Mouse (Mus musculus): ENCODE results near the gene Tfe3. TPM values are rescaled to one million over a fixed set of nuclear protein-coding genes. Genes with fewer than 3 reads are reported as not detected.

The Tfe3 gene
- polyA plus RNA-seq (2012; rRNA removed; ENCODE audit: low replicate concordance), result 20.6 and 27.4 TPM in 2 replicates

DNA sequence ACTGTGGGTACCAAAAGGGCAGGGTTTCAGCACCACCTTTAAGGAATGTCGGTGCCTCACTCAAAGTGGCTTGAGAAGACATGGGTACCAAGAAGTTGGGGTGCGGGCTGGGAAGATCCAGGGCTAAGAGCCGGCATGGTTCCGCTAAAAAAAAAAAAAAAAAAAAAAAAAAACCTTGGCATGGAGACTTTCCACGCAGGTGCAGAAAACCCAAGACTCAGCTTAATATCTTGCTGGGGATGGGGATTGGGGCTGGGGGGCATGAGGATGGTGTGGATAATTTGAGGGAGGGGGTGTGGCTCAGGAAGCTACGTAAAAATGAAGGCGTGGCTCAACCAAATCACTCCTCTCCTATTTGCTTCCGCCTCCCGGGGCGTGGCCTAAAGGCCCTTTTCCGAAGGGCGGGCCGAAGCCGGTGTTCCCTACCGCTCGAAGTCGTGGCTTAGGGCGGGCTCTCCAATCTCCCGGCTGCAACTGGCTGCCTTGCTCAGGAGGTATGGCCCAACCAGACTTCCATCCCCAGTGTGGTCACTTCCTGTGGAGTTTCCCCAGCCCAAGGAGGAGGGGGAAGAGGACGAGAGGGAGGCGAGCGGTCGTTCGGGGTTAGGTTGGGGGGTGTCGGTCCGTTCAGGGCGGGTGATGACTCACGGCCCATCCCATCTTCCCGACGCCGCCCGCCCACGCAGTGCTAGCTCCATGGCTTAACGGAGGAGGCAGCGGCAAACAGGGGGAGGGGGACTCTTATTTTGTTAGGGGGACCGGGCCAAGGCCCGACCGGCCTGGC is at the start of gene Tfe3:
Gene Tfe3, plus strand, starts transcription at position 424 of the 784 bp plus-strand sequence.

DNA sequence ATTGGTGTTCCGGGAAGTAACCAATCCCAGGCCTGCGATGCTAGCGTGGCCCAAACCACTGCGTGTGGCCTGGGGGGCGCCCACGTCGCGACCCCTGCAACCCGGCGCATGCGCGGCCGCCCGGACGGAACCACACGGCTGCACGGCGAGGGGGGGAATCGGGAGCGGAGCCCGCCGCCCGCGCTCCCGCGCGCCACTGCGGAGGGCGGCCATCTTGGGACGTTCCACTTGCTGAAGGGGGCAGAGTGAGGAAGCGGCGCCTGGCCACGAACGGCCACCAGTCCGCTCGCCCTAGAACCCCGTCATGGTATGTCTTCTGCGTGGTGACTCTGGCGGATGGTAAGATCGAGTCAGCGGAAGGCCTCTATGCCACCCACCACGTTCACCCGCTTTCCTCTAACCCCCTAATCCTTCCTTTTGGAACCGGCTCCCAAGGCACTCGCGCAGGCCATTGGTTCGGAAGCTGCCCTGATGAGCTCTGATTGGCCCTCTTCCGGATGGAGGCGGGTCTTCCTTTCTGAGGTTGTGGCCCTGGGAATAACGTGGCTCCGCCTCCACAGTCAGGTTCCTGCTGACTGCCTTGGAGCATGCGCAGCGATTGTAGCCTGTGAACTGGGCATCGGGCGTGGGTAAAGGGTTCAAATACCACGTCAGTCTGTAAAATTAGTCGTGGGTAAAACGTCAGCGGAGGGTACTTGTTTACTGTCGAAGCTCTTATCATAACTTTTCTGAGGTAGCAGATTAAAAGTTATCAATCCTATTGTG is 48.0 kb upstream of the Tfe3 start, which contains the start of gene Wdr45:
Gene Wdr45, plus strand, starts transcription at position 199 of the 765 bp plus-strand sequence.

DNA sequence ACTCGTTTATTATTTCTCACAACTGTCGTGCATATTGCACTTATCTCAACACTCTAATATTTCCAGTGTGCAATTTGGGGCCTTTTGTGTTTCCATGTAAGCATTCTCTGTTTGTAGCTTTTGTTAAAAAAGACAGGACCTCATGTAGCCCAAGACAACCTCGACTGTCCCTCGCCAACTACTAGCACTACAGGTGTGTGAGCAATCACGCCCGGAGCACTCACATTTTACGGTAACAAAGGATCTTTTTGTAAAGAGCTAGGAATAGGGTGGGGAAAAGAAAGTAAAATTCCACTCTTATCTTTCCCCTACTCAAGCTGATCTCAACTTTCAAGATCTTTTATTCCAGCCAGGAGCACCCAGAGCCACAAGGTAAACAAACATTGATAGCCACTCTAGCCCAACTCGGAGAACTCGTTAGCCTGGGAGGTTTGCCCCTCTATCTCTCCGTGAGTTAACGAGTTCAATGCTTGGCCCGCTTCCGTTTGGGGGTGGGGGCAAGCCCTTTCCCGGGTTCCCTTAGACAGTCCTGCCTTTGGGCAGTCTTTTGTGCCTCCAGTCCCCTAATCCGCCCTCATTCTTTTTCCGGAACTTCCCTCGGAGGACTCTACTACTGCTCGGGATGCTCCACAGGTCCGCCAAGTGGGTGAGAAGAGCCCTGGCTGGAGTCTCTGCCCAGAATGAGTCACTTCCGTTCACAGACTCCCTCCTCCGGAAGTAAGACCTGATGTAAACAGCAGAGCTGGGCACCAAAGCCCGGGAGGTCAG is 40.7 kb upstream of the Tfe3 start, which contains the start of gene Gm45208:
Gene Gm45208, plus strand, starts transcription at position 732 of the 768 bp plus-strand sequence.

DNA sequence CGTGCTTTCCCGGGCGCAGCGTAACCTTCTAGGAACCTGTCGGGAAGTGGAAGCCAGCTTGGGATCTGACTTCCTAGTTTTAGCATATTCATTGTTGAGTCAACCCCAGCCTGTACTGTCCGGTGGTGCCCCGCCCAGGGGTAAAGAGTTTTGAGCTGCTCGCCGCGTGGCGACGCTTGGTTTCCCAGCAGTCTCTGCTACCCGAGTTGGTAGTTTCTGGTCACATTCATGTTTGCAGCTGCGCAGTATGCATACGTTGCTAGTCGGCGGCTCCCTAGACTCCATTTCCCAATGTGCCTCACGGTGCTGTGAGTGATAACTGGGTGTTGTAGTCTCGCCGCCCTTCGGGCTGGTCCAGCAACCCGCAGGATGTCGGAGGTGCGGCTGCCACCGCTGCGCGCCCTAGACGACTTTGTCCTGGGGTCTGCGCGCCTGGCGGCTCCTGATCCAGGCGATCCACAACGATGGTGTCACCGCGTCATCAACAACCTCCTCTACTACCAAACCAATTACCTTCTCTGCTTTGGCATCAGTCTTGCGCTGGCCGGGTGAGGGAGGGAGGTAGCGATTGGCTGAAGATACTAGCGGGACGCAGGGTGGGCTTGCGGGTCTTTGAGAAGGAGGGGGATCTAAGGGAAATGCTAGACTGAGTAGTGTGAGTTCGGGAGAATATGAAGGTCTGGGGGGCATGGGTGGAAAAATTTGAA is 34.0 kb upstream of the Tfe3 start, which contains the start of gene Praf2:
Gene Praf2, plus strand, starts transcription at position 225 of the 707 bp plus-strand sequence.

DNA sequence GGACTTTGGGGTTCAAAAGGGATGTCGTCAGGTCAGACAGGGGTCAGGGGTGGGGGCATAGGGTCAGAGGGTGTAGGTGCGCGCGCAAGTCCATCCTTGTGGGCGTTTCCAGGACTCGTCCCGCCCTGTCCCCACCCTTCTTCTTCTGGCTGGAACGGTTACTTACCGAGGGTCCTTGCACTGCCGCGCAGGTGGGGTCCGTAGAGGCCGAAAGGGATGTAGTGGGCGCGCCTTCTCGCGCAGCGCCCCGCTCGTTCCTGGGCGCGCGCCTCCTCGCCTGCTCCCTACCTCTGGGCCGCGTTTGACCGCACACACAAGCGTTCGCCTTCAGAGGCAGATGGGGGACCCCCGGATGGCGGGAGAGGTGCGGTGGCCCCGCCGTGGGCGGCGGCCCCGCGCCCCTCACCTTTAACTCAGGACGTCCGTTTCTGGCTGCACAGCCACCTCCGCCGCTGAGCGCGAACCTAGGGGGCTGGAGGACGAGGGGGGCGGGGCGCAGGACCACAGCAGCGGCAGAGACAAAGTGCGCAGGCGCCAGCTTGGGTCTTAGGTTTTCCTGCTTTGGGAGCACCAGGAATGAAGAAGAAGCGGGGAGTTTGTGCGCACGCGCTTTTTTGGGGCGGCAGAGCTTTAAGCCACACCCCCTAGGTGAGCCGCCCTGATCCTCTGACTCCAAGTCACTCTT is 11.8 kb upstream of the Tfe3 start, which contains the start of gene Ccdc120:
Gene Ccdc120, minus strand, starts transcription at position 474 of the 685 bp plus-strand sequence.

DNA sequence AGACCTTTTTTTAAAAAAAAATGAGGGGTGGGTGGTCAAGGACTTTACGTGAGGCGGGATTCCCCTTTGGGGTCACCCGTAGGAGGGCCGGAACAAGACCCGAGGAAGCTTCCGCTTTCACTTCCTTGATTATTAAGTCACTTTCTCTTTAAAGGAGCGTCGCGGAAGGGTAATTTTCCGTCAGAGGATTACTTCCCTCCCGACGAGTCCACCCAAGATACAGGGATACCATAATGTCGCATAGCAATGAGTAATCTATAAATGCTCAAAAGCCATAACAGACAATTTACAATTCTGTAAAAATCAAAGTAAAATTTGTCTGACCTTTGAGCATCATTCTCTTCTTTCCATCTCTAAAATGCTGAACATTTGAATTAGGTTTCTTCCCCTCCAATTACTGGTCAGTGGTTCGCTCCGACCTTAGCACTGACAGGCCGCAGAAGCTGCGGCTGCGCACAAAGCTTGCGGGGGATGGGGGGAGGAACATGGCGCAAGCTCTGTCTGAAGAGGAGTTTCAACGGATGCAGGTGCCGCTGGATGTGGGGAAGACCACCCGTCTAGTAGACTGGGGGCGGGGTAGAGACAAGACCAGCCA is 27.3 kb downstream of the Tfe3 start, which contains the start of gene Gripap1:
Gene Gripap1, plus strand, starts transcription at position 224 of the 595 bp plus-strand sequence.

DNA sequence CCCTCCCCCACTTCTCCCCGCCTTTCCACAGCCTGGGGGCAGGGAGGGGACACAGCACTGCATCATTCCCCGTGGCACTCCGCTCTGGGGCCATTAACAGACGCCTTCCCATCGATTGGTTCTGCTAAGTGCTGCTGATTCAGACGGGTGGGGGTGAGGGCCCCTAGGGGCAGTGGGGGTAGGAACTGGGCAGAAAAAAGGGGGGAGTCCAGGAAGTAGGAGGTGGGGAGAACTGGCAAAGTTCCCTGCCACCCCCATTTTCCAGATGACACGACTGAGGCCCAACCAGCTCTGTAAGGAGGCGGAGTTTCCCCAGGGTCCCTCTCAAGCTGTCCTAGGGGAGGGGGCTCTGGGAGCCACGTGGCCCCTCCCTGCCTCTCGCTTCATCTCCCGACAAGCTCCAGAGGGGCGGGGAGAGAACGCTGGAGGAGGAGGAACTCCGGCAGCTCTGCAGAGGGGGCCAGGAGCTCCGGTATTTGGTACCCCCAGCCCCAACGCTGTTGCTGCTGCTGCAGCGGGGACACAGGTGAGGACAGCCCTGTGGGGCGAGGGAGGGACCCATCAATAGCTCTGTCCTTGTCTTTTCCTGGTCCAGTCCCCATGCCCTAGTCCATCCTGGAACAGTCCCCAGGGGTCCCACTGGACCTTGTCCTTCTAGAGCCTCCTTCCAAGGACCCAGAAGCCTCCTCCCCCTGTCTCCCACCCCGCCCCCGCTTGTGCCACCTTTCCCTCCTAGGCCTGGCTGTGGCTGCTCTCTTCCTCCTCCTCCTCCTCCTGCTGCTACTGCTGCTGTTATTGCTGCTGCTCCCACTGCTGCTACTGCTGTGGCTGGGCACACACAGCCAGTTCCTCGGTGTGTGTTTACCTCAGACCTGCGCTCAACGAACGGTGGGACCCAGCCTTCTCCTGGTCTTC is 59.8 kb downstream of the Tfe3 start, which contains the start of gene Kcnd1:
Gene Kcnd1, plus strand, starts transcription at position 425 of the 915 bp plus-strand sequence.

Other genes starting within 250 kb of the Tfe3 start
- gene Foxp3, start 188.9 kb upstream of the Tfe3 start, polyA plus RNA-seq (2012; rRNA removed; ENCODE audit: low replicate concordance), result 0.51 and 0.96 TPM in 2 replicates
- gene Ppp1r3f, start 188.3 kb upstream of the Tfe3 start, polyA plus RNA-seq (2012; rRNA removed; ENCODE audit: low replicate concordance), result 1.2 and 2.3 TPM in 2 replicates
- gene Ccdc22, start 157.0 kb upstream of the Tfe3 start, polyA plus RNA-seq (2012; rRNA removed; ENCODE audit: low replicate concordance), result 10.7 and 13.1 TPM in 2 replicates
- gene Cacna1f, start 155.5 kb upstream of the Tfe3 start, polyA plus RNA-seq (2012; rRNA removed; ENCODE audit: low replicate concordance), result 0.02 TPM in 1 of 2 replicates, not detected in the other
- 3.2 and 3.8 TPM in 2 replicates for gene Syp, start 124.1 kb upstream of the Tfe3 start, polyA plus RNA-seq (2012; rRNA removed; ENCODE audit: low replicate concordance)
- 12.6 and 29.4 TPM in 2 replicates for gene Prickle3, start 105.3 kb upstream of the Tfe3 start, polyA plus RNA-seq (2012; rRNA removed; ENCODE audit: low replicate concordance)
- 79.9 and 101 TPM in 2 replicates for gene Plp2, start 91.2 kb upstream of the Tfe3 start, polyA plus RNA-seq (2012; rRNA removed; ENCODE audit: low replicate concordance)
- 1.8 and 1.9 TPM in 2 replicates for gene Magix, start 81.3 kb upstream of the Tfe3 start, polyA plus RNA-seq (2012; rRNA removed; ENCODE audit: low replicate concordance)
- 1.0 and 1.8 TPM in 2 replicates for gene Gpkow, start 65.4 kb upstream of the Tfe3 start, polyA plus RNA-seq (2012; rRNA removed; ENCODE audit: low replicate concordance)
- gene Wdr45, start 48.2 kb upstream of the Tfe3 start, polyA plus RNA-seq (2012; rRNA removed; ENCODE audit: low replicate concordance), result 25.3 and 29.7 TPM in 2 replicates
- 0.74 and 2.9 TPM in 2 replicates for gene Gm45208, start 40.3 kb upstream of the Tfe3 start, polyA plus RNA-seq (2012; rRNA removed; ENCODE audit: low replicate concordance)
- gene Praf2, start 34.1 kb upstream of the Tfe3 start, polyA plus RNA-seq (2012; rRNA removed; ENCODE audit: low replicate concordance), result 54.9 and 59.3 TPM in 2 replicates
- 25.1 and 46.4 TPM in 2 replicates for gene Ccdc120, start 11.7 kb upstream of the Tfe3 start, polyA plus RNA-seq (2012; rRNA removed; ENCODE audit: low replicate concordance)
- 12.0 and 13.5 TPM in 2 replicates for gene Gripap1, start 27.2 kb downstream of the Tfe3 start, polyA plus RNA-seq (2012; rRNA removed; ENCODE audit: low replicate concordance)
- gene Kcnd1, start 59.7 kb downstream of the Tfe3 start, polyA plus RNA-seq (2012; rRNA removed; ENCODE audit: low replicate concordance), result 0.60 and 0.85 TPM in 2 replicates
- 40.2 and 43.1 TPM in 2 replicates for gene Otud5, start 78.8 kb downstream of the Tfe3 start, polyA plus RNA-seq (2012; rRNA removed; ENCODE audit: low replicate concordance)
- 8.9 and 15.1 TPM in 2 replicates for gene Pim2, start 115.7 kb downstream of the Tfe3 start, polyA plus RNA-seq (2012; rRNA removed; ENCODE audit: low replicate concordance)
- 113 and 128 TPM in 2 replicates for gene Slc35a2, start 121.5 kb downstream of the Tfe3 start, polyA plus RNA-seq (2012; rRNA removed; ENCODE audit: low replicate concordance)
- 33.7 and 40.2 TPM in 2 replicates for gene Pqbp1, start 136.7 kb downstream of the Tfe3 start, polyA plus RNA-seq (2012; rRNA removed; ENCODE audit: low replicate concordance)
- gene Timm17b, start 136.8 kb downstream of the Tfe3 start, polyA plus RNA-seq (2012; rRNA removed; ENCODE audit: low replicate concordance), result 50.6 and 53.9 TPM in 2 replicates
- not detected in 2 replicates for gene Gm10491, start 145.3 kb downstream of the Tfe3 start, polyA plus RNA-seq (2012; rRNA removed; ENCODE audit: low replicate concordance)
- gene Gm10490, start 147.0 kb downstream of the Tfe3 start, polyA plus RNA-seq (2012; rRNA removed; ENCODE audit: low replicate concordance), result not detected in 2 replicates
- 18.8 and 43.0 TPM in 2 replicates for gene Pcsk1n, start 157.3 kb downstream of the Tfe3 start, polyA plus RNA-seq (2012; rRNA removed; ENCODE audit: low replicate concordance)
- not detected in 2 replicates for gene Eras, start 166.0 kb downstream of the Tfe3 start, polyA plus RNA-seq (2012; rRNA removed; ENCODE audit: low replicate concordance)
- 6.2 and 9.8 TPM in 2 replicates for gene Hdac6, start 185.3 kb downstream of the Tfe3 start, polyA plus RNA-seq (2012; rRNA removed; ENCODE audit: low replicate concordance)
- 0.24 and 0.27 TPM in 2 replicates for gene Gata1, start 215.5 kb downstream of the Tfe3 start, polyA plus RNA-seq (2012; rRNA removed; ENCODE audit: low replicate concordance)

Data from duodenum, adult 2 months (tissue).